Mouse (Mus musculus) testis, adult 2 months (tissue): ENCODE data around the gene Nfic.

Experiments
- CTCF ChIP-seq: fragments of 200-500 bp; IDR thresholded peaks from 2 replicates; pipeline ENCODE4 v1.5.1; 2012; ENCODE audit warnings: low read depth, mild to moderate bottlenecking, inconsistent platforms, low read length, moderate library complexity; ENCODE audit not compliant: control insufficient read depth, insufficient read depth, insufficient replicate concordance
- POLR2A ChIP-seq: fragments of 200-500 bp; IDR thresholded peaks from 2 replicates; pipeline ENCODE4 v1.6.1; 2012; ENCODE audit warnings: low read depth, mild to moderate bottlenecking, inconsistent platforms, low read length, moderate library complexity; ENCODE audit not compliant: control insufficient read depth

GRCm38 (mm10) chr10:81376561-81377361 lies 78.7 kb downstream of the Nfic start:
- TF ChIP-seq CTCF (no peak), POLR2A (no peak)
